Mouse (Mus musculus) stomach, embryonic 16.5 days (tissue): ENCODE data around the gene Igfn1. TPM values are rescaled to one million over a fixed set of nuclear protein-coding genes. Genes with fewer than 3 reads are reported as not detected.

ENCODE experiments used
- ATAC-seq: fragments of 200-750 bp; cut with Nextera tagmentation; 2 replicates; pipeline ENCODE4 v1.8.0; 2017; ENCODE audit warnings: moderate number of reproducible peaks, moderate TSS enrichment; ENCODE audit not compliant: insufficient read depth, low FRiP score
- H3K27ac ChIP-seq: fragments of 300-500 bp; sonication (generic); 2 replicates; pipeline ENCODE4 v1.5.1; 2014; ENCODE audit warnings: low read length
- H3K27me3 ChIP-seq: fragments of 300-500 bp; sonication (generic); 2 replicates; pipeline ENCODE4 v1.6.1; 2014; ENCODE audit warnings: low read length, control low read depth, mixed read lengths; ENCODE audit not compliant: control insufficient read depth, insufficient read depth
- H3K36me3 ChIP-seq: fragments of 300-500 bp; sonication (generic); 2 replicates; pipeline ENCODE4 v1.6.1; 2014; ENCODE audit warnings: low read length; ENCODE audit not compliant: control insufficient read depth, insufficient read depth
- H3K4me1 ChIP-seq: fragments of 300-500 bp; sonication (generic); 2 replicates; pipeline ENCODE4 v1.6.1; 2014; ENCODE audit warnings: low read length, control low read depth, mixed read lengths; ENCODE audit not compliant: control insufficient read depth, insufficient read depth
- H3K4me2 ChIP-seq: fragments of 300-500 bp; sonication (generic); 2 replicates; pipeline ENCODE4 v1.6.1; 2014; ENCODE audit warnings: low read depth, low read length, mixed read lengths
- H3K4me3 ChIP-seq: fragments of 300-500 bp; sonication (generic); replicated peaks from 2 replicates; pipeline ENCODE4 v1.5.1; 2014; ENCODE audit warnings: mild to moderate bottlenecking, low read length
- H3K9ac ChIP-seq: fragments of 300-500 bp; sonication (generic); 2 replicates; pipeline ENCODE4 v1.6.1; 2014; ENCODE audit warnings: low read length
- H3K9me3 ChIP-seq: fragments of 300-500 bp; sonication (generic); replicated peaks from 2 replicates; pipeline ENCODE4 v1.6.1; 2016; ENCODE audit warnings: low read length, control low read depth; ENCODE audit not compliant: control insufficient read depth
- WGBS: fragments of 180-500 bp; shearing (Covaris S2); extraction: QIAGEN DNeasy Blood & Tissue Kit; methylation state at CpG from one replicate; pipeline ENCODE4 v1.1.7; 2014; 5-methylcytosine and 5-hydroxymethylcytosine counted together
- polyA plus RNA-seq: library from polyadenylated mRNA; unstranded; fragments of >200 nt; fragmentation: Nextera tagmentation; extraction: Ambion mirVana; gene quantifications from 2 replicates; pipeline ENCODE4 v1.2.1, GENCODE M21; 2015

Gene Igfn1
- polyA plus RNA-seq, 1 experiment from 2014 or later: 0.12 TPM

DNA sequence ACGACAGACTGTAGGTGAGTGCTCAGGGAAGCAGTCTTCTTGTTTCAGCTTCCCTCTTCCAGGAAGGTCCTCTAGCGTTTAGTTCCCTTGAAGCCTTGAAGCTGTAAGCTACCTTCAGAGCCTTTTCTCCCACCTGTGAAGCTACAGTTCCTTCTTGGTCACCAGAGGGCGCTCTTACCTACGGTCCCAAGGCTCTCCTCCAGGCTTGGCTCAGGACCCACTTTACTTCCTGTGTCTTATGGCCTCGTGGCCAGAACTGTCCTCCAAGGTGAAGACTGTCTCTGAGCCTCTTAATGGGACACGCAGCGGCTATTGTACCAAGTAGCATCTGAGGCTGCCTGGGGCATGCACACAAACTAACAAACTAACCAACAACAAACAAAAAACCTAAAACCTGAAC is 60.4 kb downstream of the Igfn1 start:
- no peaks in the 10 kb centered on the region for H3K9me3 ChIP-seq
- H3K4me2 ChIP-seq: no peak overlapping the region
- 7% methylated on average over 7 of the region's 7 CpGs for WGBS
- H3K27ac ChIP-seq: no peak overlapping the region
- peaks cover 4% of the 10 kb centered on the region; the same call in 1 of the 2 replicates for H3K4me1 ChIP-seq
- no peak overlapping the region for H3K9ac ChIP-seq
- no peaks in the 10 kb centered on the region for H3K36me3 ChIP-seq
- ATAC-seq: no peak
- no peak overlapping the region for H3K4me3 ChIP-seq
- no peaks in the 10 kb centered on the region for H3K27me3 ChIP-seq

DNA sequence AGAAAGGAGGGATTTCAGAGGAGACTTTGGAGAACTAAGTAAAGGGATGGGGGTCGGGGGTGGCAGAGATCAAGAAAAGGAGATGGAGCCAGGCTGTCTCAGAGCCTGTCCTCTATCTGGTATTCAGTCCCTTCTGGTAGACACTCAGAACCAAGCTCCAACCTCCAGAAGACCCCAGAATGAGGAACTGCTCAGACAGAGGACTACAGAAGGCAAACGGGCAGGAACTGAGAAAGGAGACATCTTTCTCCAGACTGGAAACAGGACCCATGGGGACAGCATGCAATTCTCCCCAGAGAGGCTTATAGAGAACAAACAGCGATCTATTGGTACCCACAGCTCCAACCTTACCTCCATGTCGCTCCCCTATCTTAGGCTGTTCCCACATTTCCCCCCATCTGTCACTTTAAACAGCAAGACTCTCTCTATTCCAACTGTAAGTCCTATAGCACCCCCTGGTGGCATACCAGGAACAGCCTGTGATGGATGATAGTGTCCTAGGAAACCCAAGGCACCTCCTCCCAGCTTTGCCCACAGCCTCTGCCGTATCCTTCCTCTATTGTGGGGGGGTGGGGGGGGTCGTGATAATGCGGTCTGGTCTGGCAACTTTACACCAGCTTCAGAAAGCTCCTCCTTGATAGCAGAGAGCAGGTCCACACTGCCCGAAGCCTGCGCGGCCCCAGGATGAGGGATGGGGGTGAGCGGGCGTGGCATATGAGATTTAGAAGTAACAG is 61.4 kb downstream of the Igfn1 start:
- 43% methylated on average over 12 of the region's 12 CpGs for WGBS
- peaks cover 4% of the 10 kb centered on the region; the same call in 1 of the 2 replicates for H3K4me1 ChIP-seq
- no peak overlapping the region for H3K9ac ChIP-seq
- no peak overlapping the region; the same call in 1 of the 2 replicates for H3K27ac ChIP-seq
- peak; percentile 59; the same call in 1 of the 2 replicates for ATAC-seq
- H3K36me3 ChIP-seq: no peaks in the 10 kb centered on the region
- H3K4me2 ChIP-seq: no peak overlapping the region
- H3K27me3 ChIP-seq: no peaks in the 10 kb centered on the region
- no peak overlapping the region for H3K4me3 ChIP-seq
- H3K9me3 ChIP-seq: no peaks in the 10 kb centered on the region

DNA sequence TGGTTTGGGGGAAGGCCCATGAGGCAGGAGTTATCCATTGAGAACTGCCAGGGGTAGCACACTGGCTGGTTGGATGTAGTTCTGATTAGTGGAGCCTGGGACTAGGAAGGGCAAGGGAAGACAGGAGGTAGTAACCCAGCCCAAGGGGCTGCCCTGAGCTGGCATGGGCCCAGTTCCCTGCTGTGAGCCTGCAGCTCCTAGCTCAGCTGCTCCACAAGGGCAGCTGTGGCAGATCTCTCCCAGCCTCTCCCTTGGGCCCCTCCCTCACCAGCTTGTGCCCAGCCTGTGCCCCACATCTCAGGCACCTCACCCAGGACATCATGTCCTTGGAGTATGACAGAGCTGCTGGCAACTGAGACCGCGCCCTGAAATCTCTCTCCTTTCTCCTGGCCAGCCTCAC is 62.4 kb downstream of the Igfn1 start:
- H3K9me3 ChIP-seq: no peaks in the 10 kb centered on the region
- H3K4me2 ChIP-seq: no peak overlapping the region
- H3K4me3 ChIP-seq: no peak overlapping the region
- H3K27ac ChIP-seq: no peak overlapping the region
- peaks cover 4% of the 10 kb centered on the region; the same call in 1 of the 2 replicates for H3K4me1 ChIP-seq
- no peak overlapping the region for H3K9ac ChIP-seq
- no peaks in the 10 kb centered on the region for H3K27me3 ChIP-seq
- WGBS: 95% methylated on average over 2 of the region's 2 CpGs
- H3K36me3 ChIP-seq: no peaks in the 10 kb centered on the region
- no peak for ATAC-seq

DNA sequence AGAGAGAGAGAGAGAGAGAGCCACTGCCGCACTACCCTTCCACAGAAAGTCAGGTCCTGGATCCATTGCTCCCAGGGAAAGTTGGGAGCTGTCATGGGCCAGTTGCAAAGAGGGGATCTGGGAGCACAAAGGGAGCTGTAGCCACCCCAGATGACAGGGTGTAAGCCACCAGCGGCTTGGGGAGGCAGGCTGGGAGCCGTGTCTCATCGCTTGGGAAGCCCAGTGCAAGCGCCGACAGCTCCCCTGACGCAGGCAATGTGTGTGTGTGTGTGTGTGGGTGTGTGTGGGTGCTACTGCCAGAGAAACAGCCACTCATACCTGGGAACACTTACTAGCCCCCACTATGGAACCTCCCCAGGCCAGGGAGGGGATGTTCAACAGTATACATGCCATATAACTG is 64.0 kb downstream of the Igfn1 start:
- H3K4me2 ChIP-seq: no peak overlapping the region
- no peak for ATAC-seq
- H3K4me3 ChIP-seq: no peak overlapping the region
- 18% methylated on average over 7 of the region's 7 CpGs for WGBS
- H3K36me3 ChIP-seq: no peaks in the 10 kb centered on the region
- peaks cover 4% of the 10 kb centered on the region; the same call in 1 of the 2 replicates for H3K4me1 ChIP-seq
- H3K9me3 ChIP-seq: no peaks in the 10 kb centered on the region
- H3K27me3 ChIP-seq: no peaks in the 10 kb centered on the region
- H3K9ac ChIP-seq: no peak overlapping the region
- no peak overlapping the region; the same call in 1 of the 2 replicates for H3K27ac ChIP-seq

DNA sequence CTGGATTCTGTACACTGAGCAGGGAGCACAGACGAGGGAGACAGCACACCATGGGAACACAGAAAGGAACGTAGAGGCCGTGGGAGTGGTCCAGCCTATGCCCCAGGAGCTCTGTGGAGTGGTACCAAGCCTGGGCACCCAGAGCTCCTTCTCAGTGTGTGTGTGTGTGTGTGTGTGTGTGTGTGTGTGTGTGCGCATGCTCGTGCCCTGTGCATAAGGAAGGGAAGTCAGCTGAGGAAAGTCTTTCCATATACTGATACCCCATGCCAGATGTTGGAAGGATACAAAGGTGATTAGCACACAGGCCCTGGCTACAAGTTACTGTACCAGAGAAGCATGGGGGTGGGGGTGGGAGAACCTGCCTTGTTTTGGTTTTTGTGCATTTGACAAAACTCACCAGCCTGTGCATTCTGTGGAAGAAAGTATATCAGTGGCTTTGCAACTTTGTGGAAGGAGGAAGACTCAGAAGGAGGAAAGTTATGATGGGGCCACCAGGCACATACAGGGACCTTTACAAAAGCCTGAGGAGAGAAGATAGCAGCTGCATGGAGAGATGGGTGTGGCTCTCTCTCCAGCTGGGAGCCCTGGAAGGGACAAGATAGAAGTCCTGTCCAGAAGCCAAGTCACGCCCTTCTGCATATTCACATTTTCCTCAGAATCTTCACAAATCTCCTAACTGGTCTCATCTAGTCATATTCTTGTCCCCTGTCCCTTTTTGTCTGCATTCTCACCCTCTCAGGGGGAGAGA is 64.7 kb downstream of the Igfn1 start:
- ATAC-seq: peak; percentile 61; the same call in 1 of the 2 replicates
- Histone ChIP-seq H3K36me3 (no peaks in the 10 kb centered on the region), H3K27ac (no peak overlapping the region), H3K4me2 (no peak overlapping the region), H3K4me1 (peaks cover 4% of the 10 kb centered on the region; the same call in 1 of the 2 replicates), H3K9ac (no peak overlapping the region), H3K27me3 (no peaks in the 10 kb centered on the region), H3K4me3 (no peak overlapping the region), H3K9me3 (no peaks in the 10 kb centered on the region)
- WGBS: 61% methylated on average over 6 of the region's 6 CpGs

DNA sequence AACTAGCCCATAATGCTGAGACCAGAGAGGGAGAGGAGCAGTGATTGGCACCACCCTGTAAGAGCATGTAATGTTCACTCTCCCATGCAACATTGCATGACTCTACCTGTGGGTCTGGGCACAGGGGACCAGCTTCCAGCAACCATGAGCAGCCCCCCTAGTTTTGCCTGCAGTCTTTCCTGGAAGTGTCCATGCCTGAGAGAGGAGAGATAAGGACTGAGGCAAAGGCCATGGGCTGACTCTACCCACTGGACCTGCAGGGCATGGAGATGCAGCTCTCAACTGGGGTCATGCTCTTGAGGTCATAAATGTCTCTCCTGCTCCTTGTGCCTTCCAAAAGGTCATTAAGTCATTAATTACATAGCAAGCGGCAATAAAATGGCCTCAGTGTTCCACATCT is 70.1 kb downstream of the Igfn1 start:
- no peak for ATAC-seq
- no peak overlapping the region for H3K4me2 ChIP-seq
- H3K27me3 ChIP-seq: no peaks in the 10 kb centered on the region
- H3K36me3 ChIP-seq: no peaks in the 10 kb centered on the region
- no peaks in the 10 kb centered on the region for H3K4me1 ChIP-seq
- H3K9me3 ChIP-seq: no peaks in the 10 kb centered on the region
- H3K27ac ChIP-seq: no peak overlapping the region
- 67% methylated on average over 1 of the region's 1 CpGs for WGBS
- no peak overlapping the region for H3K4me3 ChIP-seq
- no peak overlapping the region for H3K9ac ChIP-seq

DNA sequence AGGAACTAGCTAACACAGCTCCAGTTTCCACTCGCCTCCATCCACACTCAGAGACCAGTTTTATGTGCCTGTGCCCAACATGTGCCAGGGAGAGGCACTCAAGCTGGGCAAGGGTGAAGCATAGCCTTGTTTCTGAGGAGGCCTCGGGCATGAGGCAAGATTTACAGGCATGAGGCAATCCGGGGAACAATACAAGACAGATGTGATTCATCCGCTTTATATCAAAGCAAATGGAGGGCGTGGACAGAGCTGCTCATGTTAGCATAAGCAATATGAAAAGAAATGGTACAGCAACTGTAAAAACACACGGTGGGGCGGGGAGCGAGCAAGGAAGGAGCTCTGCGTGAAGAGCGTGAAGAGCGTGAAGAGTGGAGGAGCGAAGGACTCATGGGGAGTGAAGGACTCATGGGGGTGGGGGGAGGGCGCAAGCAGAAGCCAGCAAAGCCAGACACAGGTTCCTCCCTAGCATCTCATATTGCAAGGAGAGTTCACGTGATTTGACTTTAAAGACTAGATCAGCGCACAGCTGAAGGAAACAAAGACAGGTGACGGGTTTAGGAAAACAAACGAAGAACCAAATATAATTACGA is 72.3 kb downstream of the Igfn1 start:
- ATAC-seq: peak; percentile 55
- Histone ChIP-seq H3K4me2 (no peak overlapping the region), H3K9me3 (no peaks in the 10 kb centered on the region), H3K27ac (peak overlapping the region; percentile 43; the same call in 1 of the 2 replicates), H3K36me3 (no peaks in the 10 kb centered on the region), H3K27me3 (no peaks in the 10 kb centered on the region), H3K4me3 (no peak overlapping the region), H3K9ac (no peak overlapping the region), H3K4me1 (no peaks in the 10 kb centered on the region)
- 62% methylated on average over 18 of the region's 18 CpGs for WGBS

DNA sequence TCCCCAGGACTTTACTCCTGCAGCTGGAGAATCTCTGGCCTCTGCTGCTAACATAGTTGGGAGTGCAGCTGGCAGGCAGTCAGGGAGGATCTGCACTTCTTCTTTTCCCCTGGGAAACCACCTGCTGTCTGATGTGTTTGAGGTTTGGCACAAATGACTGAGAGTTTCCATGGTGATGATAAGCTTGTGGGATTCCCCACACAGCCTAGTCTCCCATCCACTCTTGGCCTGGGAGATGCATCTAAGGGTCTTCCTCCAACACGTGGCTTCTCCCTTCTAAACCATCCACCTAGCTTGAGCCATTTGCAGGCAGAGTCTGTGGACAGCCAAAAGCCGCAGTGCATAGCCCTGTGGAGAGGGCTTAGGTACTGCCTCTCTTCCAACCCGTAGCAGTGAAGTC is 76.3 kb downstream of the Igfn1 start:
- Histone ChIP-seq H3K4me3 (no peak overlapping the region), H3K4me2 (no peak overlapping the region), H3K9ac (no peak overlapping the region), H3K4me1 (no peaks in the 10 kb centered on the region), H3K36me3 (no peaks in the 10 kb centered on the region), H3K9me3 (no peaks in the 10 kb centered on the region), H3K27ac (no peak overlapping the region), H3K27me3 (no peaks in the 10 kb centered on the region)
- WGBS: 59% methylated on average over 3 of the region's 3 CpGs
- ATAC-seq: no peak

DNA sequence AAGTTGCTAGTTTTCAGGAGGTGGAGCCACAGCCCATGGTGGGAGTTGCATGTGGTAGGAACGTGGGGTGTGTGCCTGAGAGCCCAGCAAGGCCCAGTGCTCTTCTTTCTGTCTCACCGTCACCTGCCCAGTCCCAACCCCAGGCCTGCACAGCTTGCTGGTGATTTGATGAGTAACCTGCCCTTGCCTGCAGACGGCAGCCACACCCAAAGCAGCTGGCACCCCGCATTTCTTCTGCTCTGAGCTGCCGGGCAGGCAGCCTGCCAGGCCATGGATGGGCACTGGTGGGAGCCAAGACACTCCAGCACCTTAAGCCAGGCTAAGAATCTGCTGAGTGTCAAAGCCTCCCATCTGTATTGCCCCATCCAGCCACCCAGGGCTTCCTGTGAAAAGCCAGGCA is 80.3 kb downstream of the Igfn1 start:
- Histone ChIP-seq H3K9ac (no peak overlapping the region), H3K4me2 (no peak overlapping the region), H3K4me1 (no peaks in the 10 kb centered on the region), H3K36me3 (no peaks in the 10 kb centered on the region), H3K27me3 (peaks cover under 1% of the 10 kb centered on the region; the same call in 1 of the 2 replicates), H3K4me3 (no peak overlapping the region), H3K27ac (peak overlapping the region; percentile 0; the same call in 1 of the 2 replicates), H3K9me3 (no peaks in the 10 kb centered on the region)
- 54% methylated on average over 5 of the region's 5 CpGs for WGBS
- peak; percentile 63; the same call in 1 of the 2 replicates for ATAC-seq
